33 mouse cellular contexts compared by ENCODE assay signal in the genomic region with DNA sequence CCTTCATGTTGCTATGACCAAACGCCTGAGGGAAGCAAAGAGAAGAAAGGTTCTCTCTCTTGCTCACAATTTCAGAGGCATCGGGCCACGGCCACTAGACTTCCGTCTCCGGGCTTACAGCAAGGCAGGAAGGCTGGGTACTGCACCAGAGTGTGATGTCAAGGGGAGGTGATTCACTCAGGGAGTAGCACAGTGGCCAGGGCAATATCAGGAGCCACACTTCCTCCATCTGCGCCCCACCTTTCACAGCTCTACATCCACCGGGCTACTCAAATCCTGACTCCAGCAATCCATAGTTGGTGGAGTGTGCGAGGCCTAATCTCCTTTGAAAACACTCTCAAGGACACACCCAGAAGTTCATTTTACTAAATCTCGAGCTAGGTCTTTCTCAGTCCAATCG.
"Had no signal": no experiment of that assay in that cellular context is flagged by ENCODE, and none has a peak within 500 bp of the region (broad histone marks: within the 10 kb centered on the region; RNA-seq: fewer than 3 reads in every experiment).

No protein-coding gene starts in this region.

- H3K9ac ChIP-seq: heart, embryonic 12.5 days; heart, embryonic 13.5 days; heart, embryonic 15.5 days; hindbrain, embryonic 12.5 days; hindbrain, embryonic 13.5 days; hindbrain, embryonic 14.5 days; hindbrain, embryonic 15.5 days; kidney, embryonic 15.5 days had no signal

- H3K4me3 ChIP-seq: heart, embryonic 10.5 days; heart, embryonic 12.5 days; heart, embryonic 13.5 days; heart, embryonic 15.5 days; hindbrain, embryonic 10.5 days; hindbrain, embryonic 12.5 days; hindbrain, embryonic 13.5 days; hindbrain, embryonic 15.5 days; kidney, embryonic 15.5 days; layer of hippocampus, adult 2 months; left cerebral cortex, adult 2 months had no signal

- DNase-seq: heart, postnatal 10 days; heart, postnatal 14 days; heart, postnatal 36 days; heart, postnatal 4 days; kidney, adult 11 months; kidney, adult 18-20 months; kidney, adult 2 months; kidney, adult 8-10 months; kidney, adult 9 months; kidney, postnatal 10 days; kidney, postnatal 14 days; kidney, postnatal 25 days; kidney, postnatal 36 days; kidney, postnatal 4 days; layer of hippocampus, adult 9-11 months; layer of hippocampus, postnatal 36 days had no signal

- ATAC-seq: hindbrain, embryonic 16.5 days; hindbrain, postnatal 0 days; inflammation-experienced regulatory T-cells, adult 6 months had no signal

- H3K27me3 ChIP-seq: heart, embryonic 12.5 days; heart, embryonic 13.5 days; heart, embryonic 15.5 days; hindbrain, embryonic 12.5 days; hindbrain, embryonic 13.5 days; hindbrain, embryonic 15.5 days; kidney, embryonic 15.5 days had no signal

- H3K9me3 ChIP-seq: heart, embryonic 10.5 days; heart, embryonic 12.5 days; heart, embryonic 13.5 days; heart, embryonic 15.5 days; hindbrain, embryonic 10.5 days; hindbrain, embryonic 12.5 days; hindbrain, embryonic 13.5 days; hindbrain, embryonic 15.5 days; kidney, embryonic 15.5 days had no signal

- H3K4me2 ChIP-seq: heart, embryonic 11.5 days; heart, embryonic 12.5 days; heart, embryonic 13.5 days; heart, embryonic 15.5 days; hindbrain, embryonic 12.5 days; hindbrain, embryonic 13.5 days; hindbrain, embryonic 14.5 days; hindbrain, embryonic 15.5 days; kidney, embryonic 15.5 days had no signal

- H3K27ac ChIP-seq: heart, embryonic 10.5 days; heart, embryonic 13.5 days; heart, embryonic 15.5 days; hindbrain, embryonic 10.5 days; hindbrain, embryonic 12.5 days; hindbrain, embryonic 13.5 days; hindbrain, embryonic 14.5 days; hindbrain, embryonic 15.5 days; hindbrain, postnatal 0 days; kidney, embryonic 15.5 days; kidney, postnatal 0 days; layer of hippocampus, adult 2 months; left cerebral cortex, adult 2 months had no signal

- H3K36me3 ChIP-seq: heart, embryonic 13.5 days; heart, embryonic 15.5 days; hindbrain, embryonic 12.5 days; hindbrain, embryonic 13.5 days; hindbrain, embryonic 15.5 days had no signal

- H3K4me1 ChIP-seq: hindbrain, embryonic 12.5 days; hindbrain, embryonic 15.5 days had no signal
